Mouse (Mus musculus): ENCODE measurements at regions not wholly inside any gene's neighbourhood (a gene's known extent, or its start where the extent isn't known, plus 50 kb on each side); places are given as distances from the start of the nearest gene placed in this dataset.
A peak's percentile ranks its signal among the peaks of the same experiment; 100 is the strongest.

- Histone ChIP-seq H3K4me1 (replicated peaks; ENCODE audit: control insufficient read depth in 2 of 2, insufficient read depth in 2 of 2, low read length in 1 of 2) (no peaks in the 10 kb centered on the region), H3K27ac (no peak overlapping the region), H3K4me3 (ENCODE audit: insufficient read depth in 1 of 2, low read depth in 2 of 2, low read length in 2 of 2) (no peak overlapping the region), H3K27me3 (ENCODE audit: control insufficient read depth, insufficient read depth, low read length) (no peaks in the 10 kb centered on the region), H3K9ac (replicated peaks) (no peak overlapping the region), H3K4me2 (ENCODE audit: low read depth) (no peak overlapping the region), H3K36me3 (replicated peaks; ENCODE audit: control insufficient read depth, insufficient read depth, low read depth) (no peaks in the 10 kb centered on the region), H3K9me3 (ENCODE audit: control insufficient read depth, low read length) (no peaks in the 10 kb centered on the region)
- no peak for DNase-seq (ENCODE audit: low read depth in 3 of 3, low spot score in 3 of 3)
- ATAC-seq (ENCODE audit: insufficient read depth) = no peak
- WGBS (ENCODE audit: insufficient replicate concordance) = 28% methylated on average over 3 of the region's 3 CpGs
- TF ChIP-seq CTCF (IDR thresholded peaks at IDR 0.05; ENCODE audit: low read depth) = no peak
- TF ChIP-seq EP300 (IDR thresholded peaks at IDR 0.05; ENCODE audit: low read depth) = no peak
Observed at GRCm38 (mm10) chr4:142625456-142625855, 386.3 kb upstream of the Kazn start.

DNA sequence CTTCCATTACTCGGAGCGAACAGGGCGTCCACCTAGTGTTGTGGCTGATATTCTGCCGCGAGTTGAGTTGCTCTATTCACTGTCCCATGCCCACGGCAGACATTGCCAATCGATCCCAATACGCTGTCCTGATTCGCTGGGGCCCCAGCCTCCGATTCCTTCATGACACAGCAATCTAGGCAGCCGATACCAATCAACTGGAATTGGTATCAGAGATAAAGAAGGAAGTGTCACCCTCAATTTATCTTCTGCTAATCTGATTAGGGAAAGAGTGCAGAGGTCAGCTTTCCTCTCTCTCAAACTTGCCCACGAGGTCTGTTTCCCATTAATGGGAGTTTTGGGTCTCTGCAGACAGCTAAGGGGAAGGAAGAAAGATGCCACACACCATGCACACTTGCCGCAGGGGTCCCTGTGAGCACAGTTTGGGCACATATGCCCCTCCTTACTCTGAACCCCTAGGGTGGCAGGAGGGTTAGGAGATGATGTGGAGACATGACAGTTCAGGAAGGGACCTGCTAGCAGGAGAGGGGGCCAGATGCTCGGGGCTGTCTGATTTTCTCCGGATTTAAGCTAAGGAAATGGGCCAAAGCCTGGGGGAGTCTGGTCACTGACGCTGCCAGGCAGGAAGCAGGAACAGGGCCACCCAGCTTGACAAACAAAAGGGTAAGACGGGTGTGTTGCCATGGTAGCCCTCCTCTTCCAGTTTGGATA, 383.1 kb upstream of the Kazn start:
- TF ChIP-seq EP300 (IDR thresholded peaks at IDR 0.05; ENCODE audit: low read depth) = no peak
- no peak for TF ChIP-seq CTCF (IDR thresholded peaks at IDR 0.05; ENCODE audit: low read depth)
- ATAC-seq (ENCODE audit: insufficient read depth) = no peak
- Histone ChIP-seq H3K36me3 (replicated peaks; ENCODE audit: control insufficient read depth, insufficient read depth, low read depth) (no peaks in the 10 kb centered on the region), H3K9me3 (ENCODE audit: control insufficient read depth, low read length) (no peaks in the 10 kb centered on the region; the same call in 1 of the 2 replicates), H3K4me3 (ENCODE audit: insufficient read depth in 1 of 2, low read depth in 2 of 2, low read length in 2 of 2) (no peak overlapping the region), H3K4me2 (ENCODE audit: low read depth) (no peak overlapping the region), H3K9ac (replicated peaks) (no peak overlapping the region), H3K27me3 (ENCODE audit: control insufficient read depth, insufficient read depth, low read length) (no peaks in the 10 kb centered on the region), H3K27ac (no peak overlapping the region), H3K4me1 (replicated peaks; ENCODE audit: control insufficient read depth in 2 of 2, insufficient read depth in 2 of 2, low read length in 1 of 2) (no peaks in the 10 kb centered on the region)
- no peak for DNase-seq (ENCODE audit: low read depth in 3 of 3, low spot score in 3 of 3)
- 39% methylated on average over 17 of the region's 17 CpGs for WGBS (ENCODE audit: insufficient replicate concordance)

GRCm38 (mm10) chr4:142619396-142619795, 380.2 kb upstream of the Kazn start:
- ATAC-seq (ENCODE audit: insufficient read depth) (no peak), DNase-seq (ENCODE audit: low read depth in 3 of 3, low spot score in 3 of 3) (no peak)
- no peaks in the 10 kb centered on the region for H3K27me3 ChIP-seq (ENCODE audit: control insufficient read depth, insufficient read depth, low read length)
- H3K9ac ChIP-seq (replicated peaks) = no peak overlapping the region
- H3K4me2 ChIP-seq (ENCODE audit: low read depth) = no peak overlapping the region
- TF ChIP-seq CTCF (IDR thresholded peaks at IDR 0.05; ENCODE audit: low read depth) = no peak
- TF ChIP-seq EP300 (IDR thresholded peaks at IDR 0.05; ENCODE audit: low read depth) = no peak
- WGBS (ENCODE audit: insufficient replicate concordance) = 54% methylated on average over 8 of the region's 8 CpGs
- H3K4me1 ChIP-seq (replicated peaks; ENCODE audit: control insufficient read depth in 2 of 2, insufficient read depth in 2 of 2, low read length in 1 of 2) = no peaks in the 10 kb centered on the region
- H3K4me3 ChIP-seq (ENCODE audit: insufficient read depth in 1 of 2, low read depth in 2 of 2, low read length in 2 of 2) = no peak overlapping the region
- H3K9me3 ChIP-seq (ENCODE audit: control insufficient read depth, low read length) = no peaks in the 10 kb centered on the region; the same call in 1 of the 2 replicates
- H3K27ac ChIP-seq = no peak overlapping the region
- no peaks in the 10 kb centered on the region for H3K36me3 ChIP-seq (replicated peaks; ENCODE audit: control insufficient read depth, insufficient read depth, low read depth)

GRCm38 (mm10) chr4:142618770-142619169, 379.6 kb upstream of the Kazn start:
- Histone ChIP-seq H3K36me3 (replicated peaks; ENCODE audit: control insufficient read depth, insufficient read depth, low read depth) (no peaks in the 10 kb centered on the region), H3K4me1 (replicated peaks; ENCODE audit: control insufficient read depth in 2 of 2, insufficient read depth in 2 of 2, low read length in 1 of 2) (no peaks in the 10 kb centered on the region), H3K4me2 (ENCODE audit: low read depth) (no peak overlapping the region), H3K9ac (replicated peaks) (no peak overlapping the region), H3K9me3 (ENCODE audit: control insufficient read depth, low read length) (no peaks in the 10 kb centered on the region; the same call in 1 of the 2 replicates), H3K4me3 (ENCODE audit: insufficient read depth in 1 of 2, low read depth in 2 of 2, low read length in 2 of 2) (no peak overlapping the region), H3K27me3 (ENCODE audit: control insufficient read depth, insufficient read depth, low read length) (no peaks in the 10 kb centered on the region), H3K27ac (no peak overlapping the region)
- ATAC-seq (ENCODE audit: insufficient read depth) (no peak), DNase-seq (ENCODE audit: low read depth in 3 of 3, low spot score in 3 of 3) (no peak)
- TF ChIP-seq EP300 (IDR thresholded peaks at IDR 0.05; ENCODE audit: low read depth) = no peak
- no peak for TF ChIP-seq CTCF (IDR thresholded peaks at IDR 0.05; ENCODE audit: low read depth)
- WGBS (ENCODE audit: insufficient replicate concordance) = 54% methylated on average over 4 of the region's 4 CpGs

DNA sequence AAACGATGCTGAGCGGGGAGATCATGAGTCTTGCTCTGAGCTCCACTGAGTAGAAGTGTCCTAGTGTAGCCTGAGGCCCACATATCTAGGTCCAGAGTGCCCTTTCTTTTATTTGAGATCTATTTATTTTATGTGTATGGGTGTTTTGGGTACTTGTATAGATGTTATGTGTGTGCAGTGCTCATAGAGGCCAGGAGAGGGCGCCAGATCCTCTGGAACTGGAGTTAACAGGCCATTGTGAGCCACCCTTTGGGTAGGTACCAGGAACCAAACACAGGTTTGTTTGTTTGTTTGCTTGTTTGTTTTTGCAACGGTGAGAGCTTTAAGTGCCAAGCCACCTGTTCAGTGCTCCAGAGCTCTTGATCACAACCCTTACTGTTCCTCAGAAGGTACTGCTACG, 378.5 kb upstream of the Kazn start:
- Histone ChIP-seq H3K9ac (replicated peaks) (no peak overlapping the region), H3K4me3 (ENCODE audit: insufficient read depth in 1 of 2, low read depth in 2 of 2, low read length in 2 of 2) (no peak overlapping the region), H3K9me3 (ENCODE audit: control insufficient read depth, low read length) (no peaks in the 10 kb centered on the region; the same call in 1 of the 2 replicates), H3K4me1 (replicated peaks; ENCODE audit: control insufficient read depth in 2 of 2, insufficient read depth in 2 of 2, low read length in 1 of 2) (no peaks in the 10 kb centered on the region), H3K27me3 (ENCODE audit: control insufficient read depth, insufficient read depth, low read length) (no peaks in the 10 kb centered on the region), H3K4me2 (ENCODE audit: low read depth) (no peak overlapping the region), H3K36me3 (replicated peaks; ENCODE audit: control insufficient read depth, insufficient read depth, low read depth) (no peaks in the 10 kb centered on the region), H3K27ac (no peak overlapping the region)
- WGBS (ENCODE audit: insufficient replicate concordance) = 46% methylated on average over 5 of the region's 5 CpGs
- no peak for ATAC-seq (ENCODE audit: insufficient read depth)
- DNase-seq (ENCODE audit: low read depth in 3 of 3, low spot score in 3 of 3) = no peak
- TF ChIP-seq EP300 (IDR thresholded peaks at IDR 0.05; ENCODE audit: low read depth) = no peak
- TF ChIP-seq CTCF (IDR thresholded peaks at IDR 0.05; ENCODE audit: low read depth) = peak; percentile 41

All from liver, embryonic 14.5 days (tissue).